Mouse (Mus musculus) heart, adult 9 months (tissue): Measurements from ENCODE around the gene Fancc.
A peak's percentile ranks its signal among the peaks of the same experiment; 100 is the strongest.

Source experiments
- DNase-seq, 2 experiments: peaks; one replicate each; pipeline ENCODE4 v3.0.0; 2022; ENCODE audit warnings: low spot score in 2 of 2

Fancc gene

GRCm38 (mm10) chr13:63421225-63421624 lies 75.9 kb downstream of the Fancc start:
- no peak for DNase-seq

GRCm38 (mm10) chr13:63418148-63418547 lies 78.9 kb downstream of the Fancc start:
- DNase-seq, result no peak

DNA sequence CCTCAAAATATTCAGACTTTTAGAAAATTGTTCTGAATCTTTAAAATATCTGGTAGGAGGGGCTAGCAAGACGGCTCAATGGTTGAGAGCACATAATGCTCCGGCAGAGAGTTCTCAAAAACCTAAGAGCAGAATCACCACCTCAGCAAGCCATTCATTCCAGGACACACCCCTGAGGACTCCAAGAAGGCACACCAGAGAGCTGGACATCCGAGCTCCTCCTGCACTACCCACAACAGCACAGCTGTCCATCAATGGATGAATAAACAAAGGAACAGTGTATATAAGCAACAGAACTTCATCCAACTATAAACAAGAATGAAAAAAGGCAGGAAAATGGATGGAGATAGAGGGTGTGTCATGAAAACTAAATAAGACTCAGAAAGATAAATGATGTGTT lies 80.3 kb downstream of the Fancc start:
- DNase-seq, result no peak

- DNase-seq, result no peak
Observed at GRCm38 (mm10) chr13:63412662-63413061, 84.4 kb downstream of the Fancc start.

DNA sequence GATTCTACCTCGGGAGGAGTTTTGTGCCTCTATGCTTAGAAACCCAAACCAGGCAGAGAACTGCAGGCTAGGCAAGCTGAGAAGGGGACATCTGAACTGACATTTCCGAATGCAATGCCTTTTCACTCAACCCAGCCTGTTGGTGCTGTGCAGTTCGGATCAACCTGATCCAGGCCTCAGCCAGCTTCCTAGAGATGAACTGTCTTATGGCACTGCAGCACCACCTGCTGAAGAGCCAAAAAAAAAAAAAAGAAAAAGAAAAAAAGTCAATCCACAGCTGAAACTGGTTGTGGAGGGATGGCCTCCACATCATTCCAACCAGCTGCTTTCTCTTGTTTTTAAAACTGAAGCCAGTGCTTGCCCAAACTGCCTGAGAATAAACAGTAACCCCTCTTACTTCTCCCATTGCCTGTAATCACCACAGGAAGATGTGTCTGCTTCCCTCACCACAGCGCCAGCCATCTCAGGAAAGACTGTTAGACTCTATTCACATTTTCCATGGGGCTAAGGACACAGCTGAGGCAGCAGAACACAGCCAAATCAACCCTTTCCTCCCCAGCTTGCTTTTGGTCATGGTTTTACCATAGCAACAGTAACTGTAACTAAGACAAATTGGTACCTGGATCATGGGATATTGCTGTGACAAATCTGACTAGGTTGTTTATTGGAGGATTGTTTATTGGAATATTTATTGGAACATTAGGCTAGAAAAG lies 85.6 kb downstream of the Fancc start:
- no peak for DNase-seq

DNA sequence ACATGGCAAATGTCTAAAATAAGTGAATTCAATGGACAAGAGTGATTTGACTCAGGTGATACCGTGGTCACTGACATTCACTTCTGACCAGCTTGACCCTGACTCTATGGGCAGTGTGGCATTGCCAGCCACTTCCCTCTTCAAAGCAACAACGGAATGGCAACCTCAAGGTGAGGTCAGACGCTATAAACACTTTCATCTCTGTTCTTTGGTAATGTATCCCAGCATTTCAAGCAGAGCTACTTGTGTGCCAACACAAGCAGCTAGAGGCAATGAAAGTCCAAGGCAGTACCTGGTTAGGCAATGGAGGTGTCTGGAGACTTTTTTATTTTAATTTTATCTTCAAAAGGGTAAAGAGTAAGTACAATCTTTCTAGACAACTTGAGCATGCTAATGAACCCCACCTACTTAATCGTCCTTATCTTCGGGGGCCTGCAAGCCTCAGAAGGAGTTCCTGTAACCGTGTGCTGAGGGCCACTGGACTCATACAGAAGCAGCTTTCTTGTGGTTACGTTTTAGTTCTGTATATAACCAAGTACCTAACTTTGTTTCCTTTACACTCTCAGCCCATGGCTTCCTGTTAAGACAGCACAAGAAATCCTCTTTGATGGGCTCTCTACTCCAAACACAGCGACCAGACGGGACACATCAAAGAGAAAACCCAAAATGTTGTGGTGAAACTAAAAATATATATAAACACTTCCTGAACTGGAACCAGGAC lies 86.3 kb downstream of the Fancc start:
- DNase-seq, result no peak

DNA sequence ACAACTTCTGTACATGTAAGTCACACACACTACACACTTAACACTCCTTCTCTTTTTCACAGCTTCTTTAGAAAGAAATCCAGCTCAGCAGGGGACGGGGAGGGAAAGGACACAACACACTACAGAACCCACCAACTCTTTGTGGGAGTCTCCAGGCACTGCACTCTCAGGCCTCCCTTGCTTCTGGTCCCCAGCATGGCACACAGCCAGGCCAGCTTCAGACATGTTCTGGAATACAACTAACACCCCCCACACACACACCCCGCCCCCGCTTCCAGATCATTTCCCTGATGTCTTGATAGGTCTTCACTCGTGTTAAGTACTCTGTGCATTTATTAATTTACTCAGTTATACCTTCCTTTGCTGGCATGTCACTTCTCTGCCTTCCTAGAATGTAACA lies 91.9 kb downstream of the Fancc start:
- DNase-seq, result no peak

DNA sequence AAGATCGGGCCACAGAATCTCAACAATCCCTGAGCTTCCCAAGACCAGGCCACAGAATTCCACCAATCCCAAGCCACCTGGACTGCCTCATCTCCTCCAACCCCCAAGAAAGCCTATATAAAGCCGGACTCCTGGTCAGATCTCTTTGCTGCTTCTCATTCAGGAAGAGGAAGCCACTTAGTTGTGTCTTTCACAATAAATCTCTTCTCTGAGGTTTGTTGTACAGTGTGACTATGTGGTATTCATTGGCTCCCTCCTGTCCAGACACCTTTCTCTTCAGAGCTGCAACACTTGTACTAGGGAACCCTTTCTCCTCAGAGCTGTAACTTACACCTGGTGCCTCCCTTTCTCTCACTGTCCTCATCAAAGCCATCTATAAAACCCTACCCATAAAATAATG lies 92.4 kb downstream of the Fancc start:
- no peak for DNase-seq

DNA sequence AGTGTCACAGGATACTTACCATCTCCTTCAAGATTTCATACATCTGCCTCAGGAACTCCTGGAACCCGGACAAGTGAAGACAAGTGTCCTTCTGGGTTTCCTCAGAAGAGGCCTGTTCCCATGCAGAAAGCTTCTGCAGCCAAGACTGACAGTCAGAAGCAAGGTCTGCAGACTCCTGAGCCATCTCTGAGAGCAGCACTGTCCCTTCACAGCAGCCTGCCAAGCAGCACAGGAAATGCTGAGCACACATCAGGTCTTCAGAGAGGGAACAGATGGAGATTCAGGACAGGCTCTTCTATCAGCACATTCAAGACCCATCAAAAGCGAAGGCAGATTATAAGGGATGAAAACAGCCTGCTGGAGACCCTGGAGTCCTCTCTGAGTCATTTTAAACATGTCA lies 94.3 kb downstream of the Fancc start:
- peak; percentile 34 to 68 for DNase-seq

DNA sequence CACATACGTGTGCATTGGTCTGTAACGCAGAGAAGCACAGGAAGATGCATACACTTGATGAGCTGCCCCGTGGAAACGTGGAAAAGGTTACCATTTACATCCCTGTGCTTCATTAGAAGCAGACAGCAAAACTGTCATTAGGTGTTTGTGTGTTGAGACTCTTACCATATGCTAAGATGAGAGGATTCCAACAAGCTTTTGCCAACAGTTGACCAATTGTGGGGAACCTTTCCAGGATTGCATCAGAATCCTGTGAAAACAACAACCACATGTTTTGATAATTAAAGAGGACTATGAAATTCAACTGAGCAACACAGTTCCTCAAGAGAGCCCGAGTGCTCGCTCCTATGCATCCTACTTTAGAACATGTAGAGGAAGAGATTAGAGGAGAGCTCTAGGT lies 97.0 kb downstream of the Fancc start:
- peak; percentile 59 to 74 for DNase-seq

DNA sequence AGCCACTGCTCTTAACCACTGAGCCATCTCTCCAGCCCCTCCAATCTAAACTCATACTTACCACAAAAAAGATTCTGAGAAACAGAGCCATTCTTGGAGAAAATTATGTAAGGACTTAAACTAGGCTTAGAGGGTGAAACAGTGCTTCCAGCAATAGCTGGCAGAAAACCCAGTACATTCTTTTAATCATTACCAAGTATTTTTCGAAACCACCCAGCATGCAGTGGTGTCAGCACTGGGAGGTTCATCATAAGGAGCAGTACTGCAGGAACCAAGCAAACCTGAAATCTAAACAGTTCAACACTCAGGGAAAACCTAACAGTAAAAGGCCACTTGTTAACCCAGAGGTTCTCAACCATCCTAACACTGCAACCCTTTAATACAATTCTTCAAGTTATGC lies 99.7 kb downstream of the Fancc start:
- DNase-seq, result peak; percentile 29 to 32

DNA sequence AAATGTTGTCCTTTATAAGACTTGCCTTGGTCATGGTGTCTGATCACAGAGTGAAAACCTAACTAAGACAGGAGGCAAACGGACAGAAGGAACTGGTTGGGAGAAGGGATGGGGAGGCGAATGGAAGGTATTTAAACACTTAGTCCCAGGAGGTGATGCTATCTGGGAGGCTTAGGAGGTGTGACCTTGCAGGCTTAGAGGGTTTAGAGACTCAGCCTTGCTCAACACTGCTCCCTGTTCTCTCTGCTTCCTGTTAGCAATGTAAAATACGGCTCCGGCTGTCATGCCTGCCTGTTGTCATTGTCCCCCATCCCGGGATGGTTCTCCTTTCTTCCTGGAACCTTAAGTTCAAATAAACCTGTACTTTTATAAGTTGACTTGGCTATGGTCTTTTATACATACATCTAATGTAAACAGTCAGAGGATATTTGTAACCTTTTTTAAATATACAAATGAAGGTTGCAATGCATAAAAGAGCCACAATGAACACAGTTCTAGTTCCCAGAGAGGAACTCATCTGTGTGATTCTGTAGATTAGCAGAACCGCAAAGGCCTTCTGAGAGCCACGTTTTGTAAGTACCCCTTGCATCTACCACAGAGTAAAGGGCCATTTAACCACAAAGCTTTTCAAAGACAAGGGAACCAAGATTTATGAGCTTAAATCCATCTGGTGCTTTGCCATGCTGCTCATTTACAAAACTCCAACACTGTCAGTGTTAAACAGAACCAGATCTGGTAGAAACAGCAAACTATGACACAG lies 102.6 kb downstream of the Fancc start:
- DNase-seq, result no peak

DNA sequence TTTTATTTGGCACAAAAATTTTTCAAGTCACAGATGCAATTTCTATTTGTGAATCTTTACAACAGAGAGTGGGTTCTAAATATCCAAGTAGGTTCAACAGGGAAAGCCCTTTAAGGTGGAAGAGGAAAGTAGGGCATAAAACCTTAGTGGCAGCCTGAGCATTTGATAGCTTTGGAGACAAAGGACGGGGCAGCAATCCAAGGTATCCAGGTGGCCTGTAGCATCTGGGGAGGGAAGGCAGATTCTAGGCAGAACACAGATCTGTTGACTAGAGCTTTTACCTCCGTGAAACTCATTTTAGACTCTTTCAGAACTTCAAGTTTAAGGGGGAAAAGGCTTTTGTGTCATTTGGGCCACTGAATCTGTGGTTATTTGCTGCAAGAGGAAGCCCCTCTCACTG lies 111.8 kb downstream of the Fancc start:
- no peak for DNase-seq

DNA sequence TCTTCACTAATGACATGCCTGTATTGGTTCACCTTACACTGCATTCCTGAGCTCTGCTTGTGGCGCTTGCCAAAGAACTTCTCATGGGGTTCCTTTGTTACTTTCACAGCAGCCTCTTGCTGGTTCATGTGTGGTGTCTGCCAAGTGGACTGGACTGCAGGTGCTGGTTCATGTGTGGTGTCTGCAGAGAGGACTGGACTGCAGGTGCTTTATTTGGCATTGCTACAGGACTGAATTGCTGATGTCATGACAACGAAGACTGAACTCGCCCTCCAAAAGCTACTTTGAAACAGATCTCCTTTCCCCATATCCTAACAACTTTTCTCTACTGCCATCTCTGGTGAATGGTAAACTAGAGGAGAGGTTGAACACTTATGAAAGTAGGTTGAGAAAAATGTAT lies 112.3 kb downstream of the Fancc start:
- DNase-seq, result no peak

GRCm38 (mm10) chr13:63382206-63382605 lies 114.9 kb downstream of the Fancc start:
- no peak for DNase-seq

DNA sequence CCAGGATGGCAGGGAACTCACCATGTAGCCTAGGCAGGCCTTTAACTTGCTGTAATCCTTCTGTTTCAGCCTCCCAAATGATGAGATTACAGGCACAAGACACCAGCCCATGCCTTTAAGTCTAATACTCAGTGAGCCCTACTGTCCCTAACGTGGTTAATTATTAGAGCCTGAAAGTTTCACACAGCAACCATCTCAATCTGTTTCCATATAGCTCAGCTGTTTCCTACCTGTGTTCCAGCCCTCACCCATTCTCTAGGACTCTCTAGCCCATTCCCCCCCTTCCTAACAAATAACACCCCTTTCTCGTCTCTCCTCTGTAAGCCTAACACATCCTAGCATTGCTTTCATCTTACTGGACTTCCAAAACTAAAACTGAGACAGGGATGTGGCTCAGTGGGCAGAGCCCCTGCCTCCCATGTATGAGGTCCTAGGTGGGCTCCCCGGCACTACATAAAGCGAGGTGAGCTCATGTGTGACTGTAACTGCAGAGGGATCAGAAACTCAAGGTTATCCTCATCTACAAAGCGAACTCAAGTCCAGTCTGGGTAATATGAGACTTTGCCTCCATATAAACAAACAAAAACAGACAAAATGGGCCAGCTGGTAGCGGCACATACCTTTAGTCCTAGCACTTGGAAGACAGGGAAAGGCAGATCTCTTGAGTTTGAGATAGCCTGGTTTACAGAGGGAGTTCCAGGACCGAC lies 123.5 kb downstream of the Fancc start:
- no peak for DNase-seq

GRCm38 (mm10) chr13:63361755-63362154 lies 135.3 kb downstream of the Fancc start:
- DNase-seq, result no peak

- DNase-seq, result no peak
Observed at GRCm38 (mm10) chr13:63360111-63360885, 136.8 kb downstream of the Fancc start.

DNA sequence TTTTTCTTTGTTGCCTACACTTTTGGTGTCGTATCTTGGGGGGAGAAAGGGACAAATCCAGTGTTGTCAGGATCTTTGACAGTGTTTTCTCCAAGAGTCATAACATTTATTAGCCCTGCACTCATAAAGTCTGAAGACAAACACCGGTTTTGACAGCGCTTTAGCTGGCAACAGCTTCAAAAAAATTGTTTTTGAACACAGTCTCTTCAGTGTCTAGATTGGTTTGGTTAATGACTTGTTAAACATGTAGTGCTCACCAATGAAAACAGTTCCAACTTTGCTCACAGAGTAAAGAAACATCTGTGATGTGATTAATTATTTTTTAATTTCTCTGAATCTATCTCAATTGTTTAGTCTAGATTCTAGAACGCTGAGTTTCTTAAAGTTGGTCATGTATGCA lies 137.7 kb downstream of the Fancc start:
- DNase-seq, result no peak

DNA sequence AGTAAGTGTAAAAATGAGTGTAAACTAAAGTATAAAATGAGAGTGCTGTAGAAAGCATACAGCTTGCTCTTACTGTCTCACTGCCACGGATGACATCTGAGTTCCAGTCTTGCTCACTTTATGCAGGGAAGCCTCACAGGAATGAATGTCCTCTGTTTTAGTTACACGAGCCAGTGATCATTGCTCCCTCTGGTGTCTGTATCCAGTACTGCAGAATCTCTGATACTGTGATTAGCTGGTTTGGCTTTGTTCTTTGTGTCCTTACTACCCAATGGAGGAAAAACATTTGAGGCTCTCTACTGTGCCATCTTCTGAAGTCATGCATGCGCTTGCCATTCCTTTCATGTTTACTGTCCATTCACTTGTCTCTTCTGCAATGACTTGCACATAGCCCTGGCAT lies 140.5 kb downstream of the Fancc start:
- DNase-seq, result peak; percentile 16 to 56

GRCm38 (mm10) chr13:63356101-63356500 lies 141.0 kb downstream of the Fancc start:
- DNase-seq, result no peak
